Mouse (Mus musculus) kidney, embryonic 16.5 days (tissue): ENCODE results near the gene Dctn1. TPM values are rescaled to one million over a fixed set of nuclear protein-coding genes. Genes with fewer than 3 reads are reported as not detected.

ENCODE experiments used
- ATAC-seq: fragments of 200-750 bp; cut with Nextera tagmentation; 2 replicates; pipeline ENCODE4 v1.8.0; 2017; ENCODE audit warnings: moderate TSS enrichment; ENCODE audit not compliant: low FRiP score, low TSS enrichment
- H3K27ac ChIP-seq: fragments of 300-500 bp; sonication (generic); 2 replicates; pipeline ENCODE4 v1.5.1; 2014; ENCODE audit warnings: low read length
- H3K27me3 ChIP-seq: fragments of 300-500 bp; sonication (generic); 2 replicates; pipeline ENCODE4 v1.6.1; 2014; ENCODE audit warnings: low read length, control low read depth, mixed read lengths; ENCODE audit not compliant: insufficient read depth
- H3K36me3 ChIP-seq: fragments of 300-500 bp; sonication (generic); 2 replicates; pipeline ENCODE4 v1.6.1; 2014; ENCODE audit warnings: low read length, control low read depth, mixed read lengths; ENCODE audit not compliant: insufficient read depth
- H3K4me1 ChIP-seq: fragments of 300-500 bp; sonication (generic); 2 replicates; pipeline ENCODE4 v1.6.1; 2014; ENCODE audit warnings: low read length, control low read depth, mixed read lengths; ENCODE audit not compliant: insufficient read depth
- H3K4me2 ChIP-seq: fragments of 300-500 bp; sonication (generic); replicated peaks from 2 replicates; pipeline ENCODE4 v1.6.1; 2014; ENCODE audit warnings: low read depth, low read length
- H3K4me3 ChIP-seq: fragments of 300-500 bp; sonication (generic); 2 replicates; pipeline ENCODE4 v1.5.1; 2014; ENCODE audit warnings: mild to moderate bottlenecking, low read length
- H3K9ac ChIP-seq: fragments of 300-500 bp; sonication (generic); replicated peaks from 2 replicates; pipeline ENCODE4 v1.6.1; 2014; ENCODE audit warnings: low read length
- H3K9me3 ChIP-seq: fragments of 300-500 bp; sonication (generic); 2 replicates; pipeline ENCODE4 v1.6.1; 2016; ENCODE audit warnings: low read length, control low read depth
- WGBS: fragments of 180-500 bp; shearing (Covaris S2); extraction: QIAGEN DNeasy Blood & Tissue Kit; methylation state at CpG from one replicate; pipeline ENCODE4 v1.1.7; 2014; 5-methylcytosine and 5-hydroxymethylcytosine counted together
- polyA plus RNA-seq: library from polyadenylated mRNA; unstranded; fragments of >200 nt; fragmentation: Nextera tagmentation; extraction: Ambion mirVana; gene quantifications from 2 replicates; pipeline ENCODE4 v1.2.1, GENCODE M21; 2015

The Dctn1 gene
- polyA plus RNA-seq, 1 experiment from 2014 or later = 101 TPM

GRCm38 (mm10) chr6:83135571-83136161, 30.1 kb upstream of the Dctn1 start:
- ATAC-seq = 0 out of 2 replicates have a peak, but pooled peaks have one; percentile 1
- H3K27ac ChIP-seq = peak overlapping the region; percentile 100
- peak overlapping the region; percentile 69 for H3K4me2 ChIP-seq
- H3K4me3 ChIP-seq = peak overlapping the region; percentile 62
- WGBS = 2% methylated on average over 37 of the region's 37 CpGs
- peak overlapping the region; percentile 97 for H3K9ac ChIP-seq
- no peaks in the 10 kb centered on the region for H3K27me3 ChIP-seq
- H3K9me3 ChIP-seq = no peaks in the 10 kb centered on the region
- H3K4me1 ChIP-seq = peaks cover 48% of the 10 kb centered on the region
- H3K36me3 ChIP-seq = no peaks in the 10 kb centered on the region

DNA sequence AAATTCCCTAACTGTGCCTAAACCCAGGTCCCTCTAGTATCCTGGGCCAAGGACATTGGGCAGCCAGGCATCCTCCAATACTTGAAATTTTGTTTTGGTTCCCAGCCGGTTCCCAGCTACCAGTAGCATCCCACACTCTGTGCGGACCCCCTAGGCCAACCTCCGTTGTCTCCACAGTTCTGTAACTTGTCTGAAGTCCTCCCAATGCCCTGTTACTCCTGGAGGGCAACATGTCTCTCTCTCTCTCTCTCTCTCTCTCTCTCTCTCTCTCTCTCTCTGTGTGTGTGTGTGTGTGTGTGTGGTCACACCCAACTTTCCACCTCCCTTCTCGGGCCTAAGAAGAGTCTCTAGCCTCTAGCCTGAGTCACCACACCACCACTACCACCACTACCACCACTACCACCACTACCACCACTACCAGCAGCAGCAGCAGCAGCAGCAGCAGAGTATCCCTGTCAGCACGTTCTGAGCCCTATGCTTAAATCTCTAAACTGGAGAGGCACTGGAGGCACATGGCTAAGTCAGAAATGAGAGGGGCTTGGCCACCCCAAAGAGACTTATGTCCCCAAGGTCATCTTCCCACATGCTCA, 29.3 kb upstream of the Dctn1 start:
- ATAC-seq = peak; percentile 5
- peaks cover 43% of the 10 kb centered on the region for H3K4me1 ChIP-seq
- peak overlapping the region; percentile 62 for H3K4me3 ChIP-seq
- H3K4me2 ChIP-seq = peak overlapping the region; percentile 69
- no peaks in the 10 kb centered on the region for H3K27me3 ChIP-seq
- peak overlapping the region; percentile 100 for H3K27ac ChIP-seq
- H3K9me3 ChIP-seq = no peaks in the 10 kb centered on the region
- WGBS = 9% methylated on average over 5 of the region's 5 CpGs
- H3K9ac ChIP-seq = peak overlapping the region; percentile 97
- H3K36me3 ChIP-seq = no peaks in the 10 kb centered on the region

GRCm38 (mm10) chr6:83136881-83137575, 28.7 kb upstream of the Dctn1 start:
- H3K4me3 ChIP-seq = peak overlapping the region; percentile 62
- no peaks in the 10 kb centered on the region for H3K36me3 ChIP-seq
- H3K9me3 ChIP-seq = no peaks in the 10 kb centered on the region
- H3K27ac ChIP-seq = peak overlapping the region; percentile 100
- H3K27me3 ChIP-seq = no peaks in the 10 kb centered on the region
- H3K9ac ChIP-seq = peak overlapping the region; percentile 97
- under 1% methylated on average over 26 of the region's 26 CpGs for WGBS
- ATAC-seq = peak; percentile 79
- peaks cover 43% of the 10 kb centered on the region for H3K4me1 ChIP-seq
- H3K4me2 ChIP-seq = peak overlapping the region; percentile 69

- Histone ChIP-seq H3K4me2 (peak overlapping the region; percentile 69), H3K27me3 (no peaks in the 10 kb centered on the region), H3K36me3 (no peaks in the 10 kb centered on the region), H3K9ac (peak overlapping the region; percentile 97), H3K27ac (peak overlapping the region; percentile 100), H3K4me3 (peak overlapping the region; percentile 62), H3K4me1 (peaks cover 48% of the 10 kb centered on the region), H3K9me3 (no peaks in the 10 kb centered on the region)
- 0% methylated on average over 12 of the region's 12 CpGs for WGBS
- ATAC-seq = peak; percentile 78
Observed at GRCm38 (mm10) chr6:83137576-83137950, 28.2 kb upstream of the Dctn1 start.

- ATAC-seq = peak; percentile 23
- Histone ChIP-seq H3K36me3 (no peaks in the 10 kb centered on the region), H3K4me3 (peak overlapping the region; percentile 62), H3K4me1 (peaks cover 48% of the 10 kb centered on the region), H3K9me3 (no peaks in the 10 kb centered on the region), H3K9ac (peak overlapping the region; percentile 97), H3K27ac (peak overlapping the region; percentile 100), H3K4me2 (peak overlapping the region; percentile 69), H3K27me3 (no peaks in the 10 kb centered on the region)
- WGBS = 0% methylated on average over 11 of the region's 11 CpGs
Observed at GRCm38 (mm10) chr6:83138056-83138455, 27.7 kb upstream of the Dctn1 start.

DNA sequence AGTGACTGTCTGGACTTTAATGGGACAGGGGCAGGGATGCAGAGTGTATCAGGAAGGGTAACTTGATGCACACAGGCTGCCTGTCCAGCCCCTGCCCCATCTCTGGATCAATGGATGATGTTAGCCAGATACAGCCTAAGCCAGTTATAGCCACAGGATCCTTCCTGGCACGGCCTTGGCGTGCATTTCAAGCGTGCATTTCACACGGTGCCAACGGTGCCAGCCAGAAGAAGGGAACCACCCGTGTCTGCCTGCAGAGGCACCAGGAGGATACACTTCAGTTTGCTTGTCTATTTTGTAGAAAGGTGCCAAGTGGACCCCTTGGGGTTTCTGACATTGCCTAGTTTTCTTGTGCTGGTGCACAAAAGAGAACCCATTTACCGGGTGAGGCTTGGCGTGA, 25.7 kb upstream of the Dctn1 start:
- ATAC-seq = no peak
- no peaks in the 10 kb centered on the region for H3K27me3 ChIP-seq
- H3K27ac ChIP-seq = no peak overlapping the region
- no peak overlapping the region for H3K4me2 ChIP-seq
- no peaks in the 10 kb centered on the region for H3K9me3 ChIP-seq
- H3K4me1 ChIP-seq = peaks cover 43% of the 10 kb centered on the region
- H3K4me3 ChIP-seq = no peak overlapping the region
- 94% methylated on average over 8 of the region's 8 CpGs for WGBS
- H3K9ac ChIP-seq = no peak overlapping the region
- H3K36me3 ChIP-seq = no peaks in the 10 kb centered on the region

GRCm38 (mm10) chr6:83141636-83142035, 24.1 kb upstream of the Dctn1 start:
- Histone ChIP-seq H3K4me2 (peak overlapping the region; percentile 66), H3K9me3 (no peaks in the 10 kb centered on the region), H3K27ac (no peak overlapping the region), H3K27me3 (no peaks in the 10 kb centered on the region), H3K9ac (peak overlapping the region; percentile 73; the same call in 1 of the 2 replicates), H3K4me3 (peak overlapping the region; percentile 39; the same call in 1 of the 2 replicates), H3K4me1 (peaks cover 29% of the 10 kb centered on the region), H3K36me3 (no peaks in the 10 kb centered on the region)
- WGBS = 38% methylated on average over 4 of the region's 4 CpGs
- no peak for ATAC-seq

DNA sequence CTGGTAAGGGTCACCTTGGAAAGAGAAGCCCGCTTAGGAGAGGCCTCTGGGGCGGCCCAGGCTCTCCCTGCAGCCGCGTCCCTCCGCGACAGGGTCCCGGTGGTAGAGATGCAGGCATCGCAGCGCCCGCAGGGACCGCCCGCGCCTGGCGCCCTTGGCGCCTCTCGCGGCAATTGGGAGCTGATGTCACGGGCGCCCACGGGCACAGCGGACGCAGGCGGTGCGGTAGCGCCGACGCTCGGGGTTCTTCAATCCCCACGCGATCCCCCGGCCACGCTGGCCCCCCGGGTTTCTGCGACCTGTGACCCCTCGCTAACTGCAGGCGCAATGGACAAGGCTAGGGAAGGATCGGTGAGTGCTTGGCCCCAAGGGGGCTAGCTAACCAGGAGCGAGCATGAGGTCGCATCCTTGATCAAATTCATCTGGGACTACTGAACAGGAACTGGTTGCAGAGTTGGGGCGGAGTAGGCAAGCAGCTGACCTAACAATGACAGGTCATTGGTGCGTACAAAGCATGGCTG, 23.4 kb upstream of the Dctn1 start:
- Histone ChIP-seq H3K27me3 (no peaks in the 10 kb centered on the region), H3K4me1 (peaks cover 29% of the 10 kb centered on the region), H3K27ac (no peak overlapping the region), H3K4me3 (peak overlapping the region; percentile 39), H3K36me3 (peaks cover 4% of the 10 kb centered on the region; the same call in 1 of the 2 replicates), H3K9ac (peak overlapping the region; percentile 73), H3K9me3 (no peaks in the 10 kb centered on the region), H3K4me2 (peak overlapping the region; percentile 66)
- ATAC-seq = no peak
- 5% methylated on average over 41 of the region's 41 CpGs for WGBS

DNA sequence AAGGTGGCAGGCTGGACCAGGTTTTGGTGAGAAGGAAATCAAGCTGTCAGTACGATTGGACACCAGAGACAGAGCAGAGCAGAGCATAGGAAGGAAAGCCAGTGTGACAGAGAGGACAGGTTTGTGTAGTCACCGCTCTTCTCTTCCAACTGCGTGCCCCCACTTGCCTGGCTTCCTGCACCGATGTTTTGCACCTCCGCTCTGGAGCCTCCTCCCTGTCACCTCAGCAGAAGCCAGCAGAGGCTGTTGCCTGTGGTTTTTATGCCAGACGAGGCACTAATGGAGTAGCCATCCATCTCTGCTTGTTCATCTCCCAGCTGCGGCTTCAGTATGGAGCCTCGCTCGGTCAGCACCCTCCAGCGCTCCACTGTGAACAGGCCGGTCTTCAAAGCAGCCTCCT, 22.8 kb upstream of the Dctn1 start:
- H3K27me3 ChIP-seq = no peaks in the 10 kb centered on the region
- H3K36me3 ChIP-seq = peaks cover 10% of the 10 kb centered on the region
- H3K9ac ChIP-seq = no peak overlapping the region; the same call in 1 of the 2 replicates
- H3K4me1 ChIP-seq = peaks cover 30% of the 10 kb centered on the region
- 0 out of 2 replicates have a peak overlapping the region, but pooled peaks have one; percentile 66 for H3K4me2 ChIP-seq
- no peak for ATAC-seq
- H3K27ac ChIP-seq = no peak overlapping the region
- no peaks in the 10 kb centered on the region for H3K9me3 ChIP-seq
- 59% methylated on average over 11 of the region's 11 CpGs for WGBS
- H3K4me3 ChIP-seq = no peak overlapping the region
